8 mouse cellular contexts compared by ENCODE assay signal in genomic region chr8:13623038-13623750, GRCm38 (mm10). TPM values are rescaled to one million over a fixed set of nuclear protein-coding genes. Genes with fewer than 3 reads are reported as not detected.
DNase-seq lines count a peak whose midpoint lies in the region; ATAC-seq and TF ChIP-seq lines count a peak whose summit lies in the region.

No protein-coding gene starts in this region.

- peaks cover 20% of the 10 kb centered on the region for H3K4me1 ChIP-seq in heart, postnatal 0 days (ENCODE audit: control insufficient read depth, insufficient read depth)
- peaks cover 34% of the 10 kb centered on the region for H3K4me1 ChIP-seq in embryonic facial prominence, embryonic 13.5 days
- H3K4me1 ChIP-seq in neural tube, embryonic 14.5 days (ENCODE audit: control insufficient read depth, insufficient read depth, low read length) = peaks cover 25% of the 10 kb centered on the region

- no peak overlapping the region for H3K4me3 ChIP-seq in heart, postnatal 0 days (ENCODE audit: low read depth, low read length)
- H3K4me3 ChIP-seq in embryonic facial prominence, embryonic 13.5 days = no peak overlapping the region
- no peak overlapping the region for H3K4me3 ChIP-seq in neural tube, embryonic 14.5 days (ENCODE audit: low read depth, low read length)

- no peak for DNase-seq in heart, postnatal 0 days (ENCODE audit: low spot score)
- no peak for DNase-seq in heart, adult 8-10 months (ENCODE audit: low spot score)
- DNase-seq in layer of hippocampus, adult 9-11 months = peak; percentile 88
- no peak for DNase-seq in gastrocnemius, postnatal 14 days
- DNase-seq in liver = no peak
- no peak for DNase-seq in lung, adult 18-20 months

- no peak overlapping the region for H3K4me2 ChIP-seq in heart, postnatal 0 days (ENCODE audit: low read depth, low read length)
- H3K4me2 ChIP-seq in embryonic facial prominence, embryonic 13.5 days = no peak overlapping the region
- H3K4me2 ChIP-seq in neural tube, embryonic 14.5 days (ENCODE audit: low read depth, low read length) = no peak overlapping the region

- intact Hi-C loops in gastrocnemius, postnatal 14 days (cut with DNase I; ENCODE audit: low total_unique reads) = no loop called here

- H3K27me3 ChIP-seq in heart, postnatal 0 days (ENCODE audit: control insufficient read depth, insufficient read depth, low read length) = no peaks in the 10 kb centered on the region
- H3K27me3 ChIP-seq in embryonic facial prominence, embryonic 13.5 days = no peaks in the 10 kb centered on the region
- no peaks in the 10 kb centered on the region for H3K27me3 ChIP-seq in neural tube, embryonic 14.5 days (ENCODE audit: control insufficient read depth, insufficient read depth, low read length)

- peaks cover 13% of the 10 kb centered on the region for H3K36me3 ChIP-seq in heart, postnatal 0 days (replicated peaks; ENCODE audit: control insufficient read depth, insufficient read depth, low read length)
- peaks cover 8% of the 10 kb centered on the region for H3K36me3 ChIP-seq in embryonic facial prominence, embryonic 13.5 days
- no peaks in the 10 kb centered on the region for H3K36me3 ChIP-seq in neural tube, embryonic 14.5 days (ENCODE audit: control insufficient read depth, insufficient read depth, low read length)

- TF ChIP-seq EP300 in heart, postnatal 0 days (IDR thresholded peaks at IDR 0.05; ENCODE audit: low read depth) = no peak

- peak overlapping the region; percentile 66; the same call in 1 of the 2 replicates for H3K27ac ChIP-seq in heart, postnatal 0 days (ENCODE audit: low read depth)
- peak overlapping the region; percentile 66 for H3K27ac ChIP-seq in embryonic facial prominence, embryonic 13.5 days
- H3K27ac ChIP-seq in neural tube, embryonic 14.5 days (ENCODE audit: low read depth, low read length) = peak overlapping the region; percentile 69

- no peaks in the 10 kb centered on the region for H3K9me3 ChIP-seq in heart, postnatal 0 days (replicated peaks; ENCODE audit: control insufficient read depth, low read length)
- no peaks in the 10 kb centered on the region for H3K9me3 ChIP-seq in embryonic facial prominence, embryonic 13.5 days
- H3K9me3 ChIP-seq in neural tube, embryonic 14.5 days (ENCODE audit: control insufficient read depth, low read length) = no peaks in the 10 kb centered on the region

- no peak overlapping the region for H3K9ac ChIP-seq in heart, postnatal 0 days (replicated peaks; ENCODE audit: low read depth, low read length)
- H3K9ac ChIP-seq in embryonic facial prominence, embryonic 13.5 days = peak overlapping the region; percentile 21; the same call in 1 of the 2 replicates
- no peak overlapping the region for H3K9ac ChIP-seq in neural tube, embryonic 14.5 days (replicated peaks; ENCODE audit: low read depth, low read length)

- ATAC-seq in heart, postnatal 0 days (ENCODE audit: insufficient read depth, low read depth) = no peak
- ATAC-seq in embryonic facial prominence, embryonic 13.5 days (ENCODE audit: insufficient number of reproducible peaks, insufficient read depth, low FRiP score, low TSS enrichment, low read depth) = no peak
- peak; percentile 78 for ATAC-seq in neural tube, embryonic 14.5 days (ENCODE audit: low read depth)

- no peak for TF ChIP-seq CTCF in heart, postnatal 0 days (IDR thresholded peaks at IDR 0.05; ENCODE audit: low read depth)

- 63% methylated on average over 9 of the region's 9 CpGs for WGBS in heart, postnatal 0 days
- WGBS in embryonic facial prominence, embryonic 13.5 days = 19% methylated on average over 9 of the region's 9 CpGs
- 26% methylated on average over 9 of the region's 9 CpGs for WGBS in neural tube, embryonic 14.5 days

RNA-seq across cellular contexts. Expression of gene Rasa3, which starts 54.2 kb away (rescaled TPM):
- 27.7 and 29.9 TPM in 2 replicates for total RNA-seq in heart, postnatal 0 days (2014; rRNA removed; ENCODE audit: low replicate concordance)
- polyA plus RNA-seq in heart, postnatal 0 days (2015; fragmentation: Nextera tagmentation; extraction: Ambion mirVana) = 11.8 and 13.2 TPM in 2 replicates
- total RNA-seq in heart, adult 8-10 months (2022) = 10 to 100 TPM; 13.2 to 16.2 (median 13.9) TPM
- polyA plus RNA-seq in embryonic facial prominence, embryonic 13.5 days (2015; fragmentation: Nextera tagmentation; extraction: Ambion mirVana) = 25.5 and 29.1 TPM in 2 replicates
- 34.4 and 38.3 TPM in 2 replicates for polyA plus RNA-seq in neural tube, embryonic 14.5 days (2014; fragmentation: Nextera tagmentation; extraction: Ambion mirVana)
- 10 to 100 TPM; 18.5 to 18.8 TPM for total RNA-seq in gastrocnemius, postnatal 14 days (2021)
